Mouse (Mus musculus): ENCODE measurements around the gene Ciita.
A peak's percentile ranks its signal among the peaks of the same experiment; 100 is the strongest.

Ciita gene

GRCm38 (mm10) chr16:10565278-10565885 lies 85.5 kb downstream of the Ciita start:
- peak; percentile 62 for DNase-seq

GRCm38 (mm10) chr16:10567153-10567552 lies 87.3 kb downstream of the Ciita start:
- no peak for DNase-seq

DNA sequence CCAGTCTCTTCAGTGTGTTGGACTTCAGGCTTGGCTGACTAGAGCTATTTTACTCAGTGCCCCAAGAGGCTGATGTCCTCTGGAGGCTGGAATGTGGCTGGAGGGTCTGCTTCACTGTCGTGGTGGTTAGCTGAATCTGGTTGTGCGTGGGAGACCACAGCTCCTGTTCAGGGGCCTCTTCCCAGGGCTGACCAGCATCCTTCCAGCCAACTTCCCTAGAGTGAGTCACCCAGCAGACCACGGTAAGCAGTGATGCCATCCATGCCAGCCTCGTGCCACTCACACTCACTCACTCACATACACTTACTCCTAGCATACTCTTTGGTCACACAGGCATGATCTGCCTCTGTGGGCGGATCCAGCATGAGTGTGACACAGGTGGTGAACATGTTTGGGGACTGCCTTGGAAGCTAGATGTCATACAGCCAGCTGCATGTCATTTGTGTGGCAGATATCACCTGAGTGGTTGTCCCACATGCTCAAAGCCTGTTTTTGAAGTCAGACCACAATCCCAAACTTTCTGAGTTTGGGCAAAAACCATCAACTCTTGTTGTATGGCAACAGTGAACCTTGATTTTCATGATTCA lies 90.0 kb downstream of the Ciita start:
- no peak for DNase-seq

- peak; percentile 61 for DNase-seq
Observed at GRCm38 (mm10) chr16:10570708-10571107, 90.8 kb downstream of the Ciita start.

GRCm38 (mm10) chr16:10571820-10572219 lies 92.0 kb downstream of the Ciita start:
- DNase-seq, result no peak

GRCm38 (mm10) chr16:10574936-10575335 lies 95.1 kb downstream of the Ciita start:
- no peak for DNase-seq

- no peak for DNase-seq
Observed at GRCm38 (mm10) chr16:10575915-10576314, 96.1 kb downstream of the Ciita start.

DNA sequence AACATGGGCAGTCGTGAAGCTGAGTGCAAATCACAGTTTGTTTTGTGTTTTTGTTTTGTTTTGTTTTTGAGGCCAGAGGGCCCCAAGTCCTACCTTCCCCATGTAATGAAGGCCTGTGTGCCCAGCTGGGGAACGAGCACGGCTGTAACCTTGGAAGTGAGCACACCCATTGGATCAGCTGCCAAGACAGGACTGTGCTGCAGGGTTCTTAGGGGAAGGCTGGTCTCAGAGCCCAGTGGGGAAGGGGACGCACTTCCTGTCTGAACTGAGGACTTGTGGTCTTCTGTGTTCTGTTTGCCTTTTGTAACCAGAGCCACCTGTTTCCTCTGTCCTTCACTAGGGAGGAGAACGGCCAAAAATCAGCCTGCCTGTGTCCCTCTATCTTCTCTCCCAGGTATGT lies 97.7 kb downstream of the Ciita start:
- DNase-seq, result no peak

All from kidney, adult 9 months (tissue).